Mouse (Mus musculus): Measurements from ENCODE around the gene Vgll4.

GRCm38 (mm10) chr6:114935362-114935761 is 34.4 kb downstream of the Vgll4 start:
- TF ChIP-seq CTCF (IDR thresholded peaks at IDR 0.05; ENCODE audit: low read depth) (no peak), EP300 (IDR thresholded peaks at IDR 0.05; ENCODE audit: low read depth) (no peak)
